Mouse (Mus musculus): ENCODE measurements at regions not wholly inside any gene's neighbourhood (a gene's known extent, or its start where the extent isn't known, plus 50 kb on each side); places are given as distances from the start of the nearest gene placed in this dataset.

DNA sequence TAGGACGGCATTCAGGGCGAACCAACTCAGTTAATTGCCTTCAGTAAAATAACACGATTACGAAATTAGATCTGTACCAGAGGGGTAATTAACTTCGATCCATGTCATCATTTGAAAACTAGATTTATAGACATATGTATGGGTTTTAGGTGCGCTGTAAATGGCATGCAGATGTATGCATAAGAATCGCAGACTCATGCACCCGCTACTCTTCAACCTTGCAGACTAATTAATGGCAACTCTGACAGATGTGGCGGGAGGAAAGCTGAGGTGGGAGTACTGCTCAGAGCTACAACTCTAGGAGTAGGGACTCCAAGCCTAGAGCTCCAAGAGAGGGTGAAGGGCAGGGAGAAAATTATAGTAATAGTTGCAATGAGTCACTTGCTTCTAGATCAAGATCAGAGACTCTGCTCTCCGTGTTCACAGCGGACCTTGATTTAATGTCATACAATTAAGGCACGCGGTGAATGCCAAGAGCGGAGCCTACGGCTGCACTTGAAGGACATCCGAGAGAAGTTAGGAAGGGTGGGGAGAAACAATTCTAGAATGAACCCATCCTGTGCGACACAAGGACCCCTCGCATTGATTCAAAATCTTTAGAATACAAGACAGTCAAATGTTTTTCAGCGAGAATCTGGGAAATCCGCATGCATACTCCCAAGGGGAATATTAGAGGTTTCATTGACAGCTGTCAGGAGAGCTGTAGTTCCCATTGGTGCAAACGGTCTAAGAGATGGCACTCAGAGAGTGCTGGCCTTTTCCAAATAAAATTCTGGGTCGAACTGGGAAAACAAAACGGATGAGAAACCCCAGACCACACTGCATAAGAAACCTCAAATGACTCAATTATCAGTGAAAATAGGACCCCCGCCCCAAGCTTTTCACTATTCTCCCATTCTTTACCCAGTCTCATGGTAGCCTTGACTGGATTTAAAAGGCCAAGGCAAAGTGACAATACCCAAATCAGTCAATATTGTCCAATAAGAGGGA is 152.6 kb upstream of the Cypt12 start:
- no peak for DNase-seq

DNA sequence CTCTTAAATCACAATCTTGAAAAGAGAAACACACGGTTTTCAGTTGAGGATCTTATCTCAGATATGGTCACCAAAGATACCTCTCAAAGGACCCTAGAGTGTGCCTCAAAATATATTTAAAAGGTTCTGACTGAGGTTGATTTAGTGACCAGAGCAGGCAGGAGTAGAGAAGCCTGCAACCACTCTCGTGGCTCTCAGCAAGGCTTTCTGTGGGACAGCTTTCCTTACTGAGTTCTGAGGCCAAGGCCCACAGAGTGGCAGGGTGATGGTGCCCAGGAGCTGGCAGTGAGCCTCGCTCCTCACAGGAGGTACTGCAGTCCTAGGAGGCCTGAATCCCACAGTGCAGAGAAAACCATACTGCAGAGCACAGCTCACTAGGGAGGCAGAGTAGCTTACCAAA is 151.4 kb upstream of the Cypt12 start:
- DNase-seq, result no peak

DNA sequence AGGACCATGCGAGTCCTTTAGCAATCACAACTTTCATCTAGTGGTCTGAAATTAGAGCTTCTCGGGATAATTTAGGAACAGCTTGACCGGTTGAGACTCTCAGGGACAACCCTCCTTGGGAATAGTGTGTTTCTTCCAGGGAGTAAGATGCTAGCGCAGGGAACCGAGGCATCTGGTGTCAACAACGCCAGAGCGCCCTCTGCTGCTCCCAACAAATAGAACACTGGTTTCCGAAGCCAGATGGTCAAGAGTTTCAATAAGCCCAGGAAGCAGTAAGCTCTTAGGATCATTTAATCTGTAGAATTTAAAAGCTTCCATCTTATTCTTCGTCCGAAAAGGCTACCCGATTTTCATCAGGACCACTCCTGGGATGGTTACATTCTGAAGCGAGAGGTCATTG is 149.8 kb upstream of the Cypt12 start:
- DNase-seq, result no peak

DNA sequence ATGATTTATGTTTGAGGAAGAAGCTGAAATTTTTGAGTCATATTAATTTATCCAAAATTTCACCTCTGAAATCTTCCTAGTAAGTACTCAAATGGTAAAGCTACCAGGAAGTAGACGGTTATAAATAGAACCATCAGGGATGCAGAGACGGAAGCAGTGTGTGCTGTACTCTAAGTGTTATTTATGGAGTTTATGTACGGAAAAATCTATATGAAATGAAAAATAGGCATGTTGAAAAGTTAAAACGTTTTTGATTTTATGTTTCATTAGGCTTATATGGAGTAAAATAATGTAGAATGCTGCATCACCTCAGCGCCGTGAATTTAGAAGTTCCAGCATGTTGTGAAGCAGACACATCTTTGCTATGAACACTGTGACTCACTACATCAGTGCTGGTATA is 149.1 kb upstream of the Cypt12 start:
- DNase-seq, result no peak

DNA sequence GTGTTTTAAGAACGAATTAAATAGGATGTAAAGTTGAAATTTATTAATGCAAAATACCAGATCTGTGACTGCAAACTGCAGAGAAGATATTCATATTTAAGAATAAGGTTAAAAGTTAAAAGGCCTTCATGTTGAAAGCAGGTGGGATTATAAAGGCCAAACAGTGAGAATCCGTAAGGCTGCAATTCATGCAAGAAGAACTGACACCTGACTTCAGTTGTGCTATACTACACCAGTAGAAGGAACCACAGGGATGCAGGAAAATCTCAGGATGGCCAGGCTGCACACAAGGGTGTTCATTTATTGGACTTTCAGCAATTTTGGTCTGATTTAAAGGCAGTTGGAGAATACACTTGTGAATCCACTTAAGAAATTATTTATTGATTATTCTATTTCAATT is 147.4 kb upstream of the Cypt12 start:
- no peak for DNase-seq

DNA sequence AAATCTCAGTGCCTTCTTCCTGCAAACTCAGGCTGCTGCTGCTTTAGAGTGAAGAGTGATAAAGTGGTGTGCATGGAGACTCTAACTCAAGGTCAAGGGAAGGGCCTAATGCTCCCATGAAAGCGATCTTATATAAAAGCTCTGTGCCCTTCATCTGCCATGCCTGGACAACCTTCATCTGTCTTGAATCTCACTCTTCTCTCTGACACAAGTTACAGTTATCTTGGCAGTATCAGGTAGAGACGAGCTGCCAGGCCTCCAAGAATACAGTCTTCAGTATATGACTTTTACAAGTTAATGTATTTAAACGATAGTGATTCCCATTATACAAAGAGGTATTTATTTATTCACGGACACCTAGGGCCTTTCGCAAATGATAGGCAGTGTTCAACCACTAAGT is 146.7 kb upstream of the Cypt12 start:
- DNase-seq, result no peak

DNA sequence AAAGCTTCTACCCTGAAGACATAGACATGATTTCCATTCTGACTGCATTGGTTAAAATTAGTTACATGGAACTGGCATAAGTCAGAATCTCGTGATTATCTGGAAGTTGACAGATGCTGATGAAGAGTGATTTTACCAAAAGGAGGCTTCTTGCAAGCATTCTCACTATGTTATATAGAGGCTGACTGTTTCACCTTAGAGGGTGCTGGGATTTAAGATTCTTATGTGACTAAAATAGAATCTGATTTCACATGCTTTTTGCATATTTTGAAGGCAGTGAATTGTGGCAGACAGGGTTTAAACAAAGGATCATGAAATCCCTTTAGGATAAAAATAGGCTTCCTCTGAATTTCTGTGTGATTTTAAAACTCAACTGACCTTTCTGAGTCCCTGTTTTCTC is 143.0 kb upstream of the Cypt12 start:
- no peak for DNase-seq

DNA sequence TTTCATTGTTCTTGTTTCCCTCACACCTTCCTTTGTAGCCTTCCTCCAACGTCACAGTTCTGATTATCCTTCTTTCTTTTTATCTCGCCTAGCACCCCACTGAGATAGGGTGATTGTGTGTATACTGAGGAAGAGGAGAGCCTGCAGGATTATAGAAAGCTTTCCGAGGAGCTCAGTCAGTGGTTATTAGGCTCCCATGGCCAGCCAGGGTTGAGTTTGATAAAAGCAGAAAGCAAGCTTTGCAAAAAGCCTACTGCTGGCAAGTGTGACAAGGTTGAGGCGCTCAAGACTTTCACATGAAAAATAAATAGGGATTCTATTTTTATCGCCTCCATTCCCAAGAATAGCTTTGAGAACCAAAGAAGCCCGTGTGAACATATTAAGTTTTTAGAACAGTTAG is 136.9 kb upstream of the Cypt12 start:
- no peak for DNase-seq

DNA sequence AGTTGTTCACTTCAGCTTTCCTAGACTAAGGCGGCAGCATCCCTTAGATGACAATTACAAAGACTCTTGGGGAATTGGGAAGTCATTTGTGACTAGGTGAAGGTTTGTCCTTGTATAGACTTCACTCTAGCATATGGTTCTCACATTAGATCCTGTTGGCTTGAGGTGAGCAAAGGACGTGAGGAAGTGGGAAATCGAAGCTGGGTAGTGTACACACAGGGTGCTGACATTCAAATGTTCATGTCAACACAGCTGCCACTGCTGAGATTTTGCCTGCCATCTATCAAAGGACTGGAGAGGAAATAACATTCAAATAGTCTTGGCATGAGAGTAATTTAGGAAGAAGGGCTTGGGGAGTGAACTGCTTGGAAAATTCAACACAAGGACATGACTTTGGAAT is 124.0 kb upstream of the Cypt12 start:
- DNase-seq, result no peak

DNA sequence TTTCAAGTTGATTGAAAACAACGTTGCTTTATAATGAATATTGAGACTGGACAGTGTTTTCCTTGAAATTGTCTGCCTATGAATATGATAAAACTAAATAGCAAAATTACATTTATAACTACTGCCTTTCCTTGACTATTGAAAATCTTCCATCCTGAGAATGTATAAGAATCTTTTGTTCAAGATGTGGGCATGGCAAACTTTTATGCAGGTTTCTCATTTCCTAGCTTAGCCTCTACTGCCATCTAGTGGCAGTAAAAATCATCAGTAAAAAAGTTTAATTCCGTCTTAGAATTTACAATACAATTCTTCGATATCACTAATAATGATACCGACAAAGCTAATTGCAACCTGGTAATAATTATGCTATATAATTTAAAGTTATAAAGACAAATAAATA is 123.5 kb upstream of the Cypt12 start:
- DNase-seq, result no peak

DNA sequence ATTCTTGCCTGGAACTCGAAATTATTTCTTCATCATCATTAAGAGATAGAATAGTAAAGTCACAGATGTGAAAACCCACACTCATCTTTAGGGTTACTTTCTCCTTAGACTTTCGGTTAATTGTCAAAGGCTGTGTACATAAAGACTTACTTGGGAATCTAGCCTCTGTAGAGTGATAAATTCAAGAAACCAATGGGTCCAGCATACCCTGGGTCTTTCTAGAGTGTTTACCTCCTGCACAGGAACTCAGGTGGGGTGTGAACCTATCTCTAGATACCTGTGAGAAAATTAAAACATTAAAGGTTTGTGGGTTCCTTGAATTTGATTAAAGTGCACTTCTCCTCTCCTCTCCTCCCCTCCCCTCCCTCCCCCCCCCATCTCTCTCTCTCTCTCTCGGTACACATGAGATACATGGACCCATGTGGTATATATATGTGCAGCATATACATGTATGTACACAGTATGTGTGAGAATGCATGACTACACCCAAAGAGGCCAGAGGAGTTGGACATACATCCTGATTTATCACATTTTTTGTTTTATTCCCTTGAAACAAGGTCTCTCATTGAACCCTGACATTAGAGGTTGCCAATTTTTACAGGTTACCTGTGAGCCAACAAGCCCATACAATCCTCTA is 122.8 kb upstream of the Cypt12 start:
- no peak for DNase-seq

DNA sequence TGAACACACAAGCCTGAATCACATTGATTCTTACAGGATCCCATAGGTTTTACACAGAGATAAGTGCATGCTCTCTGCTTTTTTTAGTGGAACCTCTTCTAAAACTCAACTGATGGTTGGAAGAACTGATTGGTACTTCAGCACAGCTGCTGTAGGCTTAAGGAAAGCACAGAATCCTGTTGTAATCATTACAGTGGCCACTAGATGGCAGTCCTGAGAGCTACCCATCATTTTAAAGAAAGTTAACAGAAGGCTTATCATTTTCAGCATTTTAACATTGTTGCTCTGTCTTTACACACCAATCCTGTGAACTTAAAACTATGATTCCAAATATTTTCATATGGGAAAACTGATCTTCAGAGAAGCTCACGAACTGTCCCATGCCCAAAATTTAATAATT is 113.5 kb upstream of the Cypt12 start:
- peak; percentile 59 for DNase-seq

DNA sequence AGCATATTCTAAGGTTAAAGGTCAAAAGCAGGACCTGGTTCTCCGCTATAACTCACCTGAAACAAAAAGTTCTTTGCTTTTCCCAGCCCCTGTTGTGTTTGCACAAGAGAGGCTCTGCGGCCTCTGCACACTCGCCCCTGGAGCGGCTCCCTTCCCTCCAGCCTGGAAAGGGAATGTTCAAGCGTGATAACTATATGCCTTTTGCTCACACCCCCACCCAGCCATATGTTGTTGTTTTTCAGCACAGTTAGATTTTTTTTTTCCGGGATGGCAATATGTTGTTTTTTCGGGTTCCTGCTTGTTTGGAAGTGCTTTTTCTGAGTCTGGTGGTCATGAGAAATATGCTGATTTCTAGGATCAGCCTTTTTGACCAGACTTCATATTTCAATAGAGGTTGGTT is 100.6 kb upstream of the Cypt12 start:
- no peak for DNase-seq

DNA sequence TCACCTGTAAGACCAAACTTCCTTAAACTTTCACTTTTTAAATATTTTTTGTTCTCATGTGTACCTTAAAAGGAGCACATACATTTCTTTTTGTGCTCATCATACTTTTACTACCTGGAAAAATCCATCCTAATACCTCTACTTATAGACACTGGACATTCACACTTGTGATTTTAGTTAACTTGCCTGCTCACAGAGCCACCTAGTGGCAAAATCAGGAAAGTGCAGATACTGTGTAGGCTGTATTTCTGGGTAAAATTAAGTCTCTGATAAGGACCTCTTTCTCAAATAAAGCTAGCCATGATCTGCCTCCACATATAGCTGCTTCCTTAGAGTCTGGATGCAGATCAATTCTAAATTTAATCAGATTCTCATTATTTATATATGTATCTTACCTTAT is 100.0 kb upstream of the Cypt12 start:
- DNase-seq, result peak; percentile 6

DNA sequence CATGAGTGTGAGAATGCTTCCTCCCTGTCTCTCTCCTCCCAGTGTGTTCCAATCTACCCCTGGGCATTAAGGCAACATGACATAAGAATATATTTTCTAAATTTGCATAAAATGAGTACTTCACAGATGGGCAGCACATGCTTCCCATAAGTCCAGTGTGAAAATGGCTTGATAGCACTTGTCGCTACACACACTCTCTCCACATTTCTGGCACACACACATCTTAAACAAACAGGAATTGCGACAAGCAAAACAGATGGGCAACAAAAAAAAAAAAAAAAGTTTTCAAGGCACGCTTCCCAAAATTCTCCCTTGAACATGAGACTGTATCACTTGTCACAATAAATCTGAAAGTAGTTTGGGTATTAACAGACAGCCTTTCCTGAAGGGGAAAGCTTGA is 85.8 kb upstream of the Cypt12 start:
- DNase-seq, result no peak

DNA sequence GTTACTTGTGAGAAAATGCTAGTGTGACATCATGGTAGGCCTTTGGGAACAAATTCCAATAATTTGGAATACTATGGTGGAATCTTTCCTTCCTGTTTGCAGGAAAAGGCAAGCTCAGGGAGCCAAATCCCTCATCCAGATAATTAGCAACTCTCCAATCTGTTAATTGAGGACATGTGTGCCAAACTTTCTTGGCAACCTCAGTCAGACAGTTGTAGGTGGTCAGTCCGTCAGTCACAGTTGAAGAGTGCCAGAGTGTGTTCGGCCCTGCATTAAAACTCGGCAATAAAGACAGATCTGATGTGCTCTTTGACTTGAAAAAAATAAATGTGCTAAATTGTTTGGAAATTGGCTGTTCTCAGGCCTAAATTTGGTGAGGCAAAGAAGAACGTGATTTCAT is 83.1 kb upstream of the Cypt12 start:
- no peak for DNase-seq

DNA sequence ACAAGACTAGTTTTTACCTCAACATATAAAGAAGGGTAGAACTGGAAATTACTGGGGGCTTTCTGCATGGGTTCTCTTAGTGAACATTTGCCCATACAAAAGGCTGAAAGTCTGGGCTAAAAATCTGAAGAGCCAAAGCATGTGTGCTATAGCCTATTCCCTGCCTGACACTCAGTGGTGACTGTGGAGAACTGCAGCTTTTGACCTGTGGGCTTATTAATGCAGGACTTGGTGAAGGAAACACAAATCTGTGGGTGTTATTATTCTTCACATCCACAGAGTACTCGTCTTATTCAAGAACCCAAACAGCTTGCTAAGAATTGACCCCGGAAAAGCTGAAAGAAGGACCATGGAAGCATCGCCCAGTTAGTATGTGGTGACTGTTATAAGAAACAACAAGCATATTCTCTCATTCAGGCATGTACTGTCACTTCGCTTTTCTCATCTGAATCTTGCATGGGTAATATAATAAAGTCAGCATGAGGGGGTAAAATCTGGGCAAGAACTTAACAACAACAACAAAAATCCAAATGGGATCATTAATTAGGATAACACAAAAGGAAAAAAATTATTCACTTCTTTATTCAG is 77.2 kb upstream of the Cypt12 start:
- peak; percentile 2 for DNase-seq

DNA sequence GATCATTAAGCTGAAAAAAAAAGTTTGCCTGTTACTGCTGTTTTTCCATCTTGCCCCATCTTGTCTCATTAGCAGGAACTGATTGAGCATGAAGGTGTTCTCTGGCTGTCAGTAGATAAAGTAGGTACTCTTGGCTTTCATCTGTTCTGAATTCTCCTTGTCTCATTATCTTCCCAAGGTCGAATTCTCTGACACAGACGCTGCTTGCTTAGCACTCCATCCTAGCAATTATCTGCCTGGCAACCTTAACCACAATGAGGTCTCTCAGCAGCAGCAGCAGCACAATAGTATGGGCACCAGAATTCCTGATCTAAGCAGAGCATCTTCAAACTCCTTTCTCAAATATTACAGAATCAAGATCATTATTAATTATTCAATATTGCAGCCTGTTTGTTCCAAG is 52.3 kb upstream of the Cypt12 start:
- DNase-seq, result no peak

DNA sequence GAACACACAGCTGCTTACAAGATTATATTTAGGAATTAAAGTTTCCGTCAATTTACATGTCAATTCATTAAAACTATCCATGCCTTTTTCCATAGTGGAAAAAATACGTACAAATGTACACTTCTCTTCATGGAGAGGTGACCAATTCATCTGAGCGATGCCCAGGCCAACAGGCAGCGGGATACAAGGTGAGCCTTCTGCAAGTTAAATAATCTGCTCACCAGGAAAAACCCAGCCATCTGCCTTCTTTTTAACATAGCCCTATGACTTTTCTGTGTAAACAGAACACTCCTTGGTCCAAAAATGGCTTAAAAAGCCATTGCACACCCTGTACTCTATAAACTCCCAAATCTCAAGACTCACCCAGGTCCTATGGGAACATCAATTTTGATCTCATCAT is 51.5 kb upstream of the Cypt12 start:
- no peak for DNase-seq

Data from lung, postnatal 10 days (tissue).